Mouse (Mus musculus) embryonic stem cell, embryonic (primary cell): Measurements from ENCODE around the gene Serpinb1c.

Source experiments
- CTCF ChIA-PET, 4 experiments: fragments of 300-600 bp in 2 of 4; fragments of 350-600 bp in 2 of 4; sonication (Branson Sonifier 250); formaldehyde crosslinking; loops; one replicate each; lab custom pipeline; 2022; ENCODE audit warnings: inconsistent platforms in 2 of 4; lab: Charles Lee
- POLR2A ChIA-PET, 4 experiments: fragments of 300-600 bp in 2 of 4; fragments of 350-600 bp in 2 of 4; sonication (Branson Sonifier 250); formaldehyde crosslinking; loops; one replicate each; lab custom pipeline; 2022; ENCODE audit warnings: antibody characterized with exemption in 4 of 4, inconsistent platforms in 1 of 4; lab: Charles Lee

The Serpinb1c gene

GRCm38 (mm10) chr13:32839314-32839713 lies 58.7 kb downstream of the Serpinb1c start:
- CTCF ChIA-PET: no interaction called here

DNA sequence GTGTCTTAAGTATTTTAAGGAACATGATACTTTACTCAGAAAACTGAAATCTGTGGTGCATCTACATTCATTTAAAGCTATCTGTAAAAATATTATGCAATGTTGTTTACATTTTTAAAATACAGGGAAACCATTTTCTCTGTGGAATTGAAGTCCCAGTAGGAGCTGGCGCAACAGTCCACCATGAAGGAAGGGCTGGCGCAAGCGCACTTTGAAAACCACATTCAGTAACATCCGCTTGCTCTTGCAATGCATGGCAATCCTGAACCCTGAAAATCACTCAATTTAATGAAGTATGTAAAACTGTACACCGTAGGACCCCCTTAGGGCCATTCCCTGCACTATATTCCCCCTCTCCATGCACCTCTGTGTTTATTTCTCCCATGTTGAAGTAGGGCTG lies 63.5 kb downstream of the Serpinb1c start:
- POLR2A ChIA-PET: no interaction called here
- CTCF ChIA-PET: no interaction called here

More at GRCm38 (mm10) chr13:32839314-32839713, 58.7 kb downstream of the Serpinb1c start:
- POLR2A ChIA-PET: no interaction called here

DNA sequence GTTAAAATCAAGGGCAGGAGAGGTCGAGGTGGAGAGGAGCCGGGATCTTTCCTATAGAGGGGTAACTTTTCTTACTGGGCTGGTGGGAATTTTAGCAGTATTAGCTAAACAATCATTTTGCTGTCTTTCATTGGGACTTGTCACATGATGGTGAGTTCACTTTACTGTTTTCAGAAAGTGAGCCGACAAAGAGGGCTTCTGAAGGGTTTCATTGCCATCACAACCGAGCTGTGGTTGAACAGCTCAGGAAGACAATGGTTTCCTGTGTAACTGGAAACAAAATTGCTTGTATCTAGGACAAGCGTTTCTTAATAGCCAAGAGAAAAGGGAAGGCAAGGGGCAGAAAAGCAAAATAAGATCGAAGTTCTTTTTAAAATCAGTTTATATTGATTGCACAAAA lies 64.8 kb downstream of the Serpinb1c start:
- CTCF ChIA-PET: no interaction called here
- POLR2A ChIA-PET: interaction anchor here in 1 of 4 experiments (1.1 kb wide), 1 partner anchor 19 kb away, joined by 3 read pairs; no protein-coding TSS in a partner anchor

DNA sequence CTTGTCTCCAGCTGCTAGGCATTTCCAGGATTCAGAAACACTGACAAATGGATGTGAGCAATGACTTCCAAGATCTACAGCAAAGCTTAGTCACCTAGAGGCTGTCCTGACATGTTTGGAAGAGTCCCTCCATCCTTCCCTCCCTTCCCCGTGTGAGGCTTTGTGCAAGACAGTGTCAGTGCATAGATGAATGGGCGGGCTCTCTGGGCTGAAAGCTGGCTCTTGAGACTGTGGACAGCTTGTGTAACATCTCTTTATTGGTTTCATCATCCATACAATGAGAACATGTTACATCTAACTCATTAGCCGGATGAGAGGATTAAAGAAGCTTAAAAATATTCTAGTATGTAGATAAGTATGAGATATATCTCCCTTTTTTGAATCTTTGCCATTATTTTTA lies 65.2 kb downstream of the Serpinb1c start:
- CTCF ChIA-PET: no interaction called here
- POLR2A ChIA-PET: interaction anchor here in 1 of 4 experiments (1.1 kb wide), 1 partner anchor 19 kb away, joined by 3 read pairs; no protein-coding TSS in a partner anchor

GRCm38 (mm10) chr13:32831505-32832273 lies 66.3 kb downstream of the Serpinb1c start:
- POLR2A ChIA-PET: no interaction called here
- CTCF ChIA-PET: no interaction called here
